Mouse (Mus musculus) monocyte, adult 59 days (primary cell): ENCODE results near the gene St8sia6. TPM values are rescaled to one million over a fixed set of nuclear protein-coding genes. Genes with fewer than 3 reads are reported as not detected.

Experiments
- total RNA-seq, 2 experiments: library from RNA; stranded (reverse); gene quantifications; one replicate each; pipeline ENCODE4 v1.2.4; 2023

The St8sia6 gene
- 10 to 100 TPM; 20.2 to 24.8 TPM for total RNA-seq

GRCm38 (mm10) chr2:13793969-13794363 is at the start of gene St8sia6:
TSS of gene St8sia6 (minus strand) at chr2:13794064.

Other genes starting within 250 kb of the St8sia6 start
- gene Trdmt1, start 249.4 kb downstream of the St8sia6 start, total RNA-seq: 10 to 100 TPM in 1 of 2 experiments, 1 to 10 TPM in 1; 8.2 to 11.8 TPM
- 1,000 to 10,000 TPM; 2,758 to 3,403 TPM for gene Vim, start 220.1 kb downstream of the St8sia6 start, total RNA-seq